Comparison of ENCODE assay signal across 16 mouse cellular contexts in the genomic region with DNA sequence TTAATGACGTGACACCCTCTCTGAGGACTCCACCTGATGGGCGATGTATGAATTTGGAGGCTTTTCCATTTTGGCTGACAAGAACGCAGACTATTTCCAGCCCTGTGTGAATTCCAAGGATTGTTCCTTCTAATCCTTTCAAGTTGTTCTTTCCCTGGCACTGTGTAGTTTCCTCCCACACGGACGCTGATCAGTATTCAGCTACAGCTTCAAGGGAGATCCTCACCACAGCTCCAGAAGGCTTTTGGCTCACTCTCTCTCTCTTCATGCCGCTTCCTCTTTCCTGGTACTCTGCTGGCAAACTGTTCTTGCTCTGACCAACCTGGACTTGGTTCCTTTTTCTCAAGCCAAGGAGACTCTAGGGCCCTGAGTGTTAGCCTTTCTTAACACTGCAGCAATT. TPM values are rescaled to one million over a fixed set of nuclear protein-coding genes. Genes with fewer than 3 reads are reported as not detected.
DNase-seq lines count a peak whose midpoint lies in the region; ATAC-seq and TF ChIP-seq lines count a peak whose summit lies in the region.
"Had no signal": no experiment of that assay in that cellular context is flagged by ENCODE, and none has a peak within 500 bp of the region (broad histone marks: within the 10 kb centered on the region; RNA-seq: fewer than 3 reads in every experiment).

No protein-coding gene starts in this region.

- H3K27me3 ChIP-seq in liver, postnatal 0 days (ENCODE audit: insufficient read depth, low read length) = no peaks in the 10 kb centered on the region

- H3K36me3 ChIP-seq in liver, postnatal 0 days (replicated peaks; ENCODE audit: insufficient read depth, low read length) = no peaks in the 10 kb centered on the region
- H3K36me3 ChIP-seq: hindbrain, embryonic 10.5 days had no signal

- no peak overlapping the region for H3K4me3 ChIP-seq in layer of hippocampus, adult 2 months
- H3K4me3 ChIP-seq in liver, postnatal 0 days (ENCODE audit: low read depth, low read length) = no peak overlapping the region
- H3K4me3 ChIP-seq: hindbrain, embryonic 10.5 days had no signal

- H3K4me2 ChIP-seq in liver, postnatal 0 days (ENCODE audit: low read depth, low read length) = no peak overlapping the region

- no peak overlapping the region for H3K9ac ChIP-seq in liver, postnatal 0 days (replicated peaks)

- TF ChIP-seq POLR2A in brain, embryonic 14.5 days (IDR thresholded peaks at IDR 0.05; ENCODE audit: borderline replicate concordance, extremely low read depth, insufficient read depth, insufficient read length, poor library complexity, severe bottlenecking) = no peak

- TF ChIP-seq EP300 in liver, postnatal 0 days (IDR thresholded peaks at IDR 0.05; ENCODE audit: low read depth) = no peak

- no peaks in the 10 kb centered on the region for H3K9me3 ChIP-seq in liver, postnatal 0 days (ENCODE audit: low read length)
- H3K9me3 ChIP-seq: hindbrain, embryonic 10.5 days had no signal

- 47% methylated on average over 6 of the region's 6 CpGs for WGBS in liver, postnatal 0 days (ENCODE audit: insufficient replicate concordance)

- H3K27ac ChIP-seq in layer of hippocampus, adult 2 months = peak overlapping the region; percentile 36; the same call in 1 of the 2 replicates
- H3K27ac ChIP-seq in liver, postnatal 0 days (ENCODE audit: low read depth) = no peak overlapping the region
- H3K27ac ChIP-seq: hindbrain, embryonic 10.5 days had no signal

- DNase-seq in layer of hippocampus, adult 2 months (ENCODE audit: low spot score in 2 of 2) = peak in 1 of 2 experiments; percentile 77
- DNase-seq in layer of hippocampus, adult 9-10 months (ENCODE audit: low spot score) = no peak
- DNase-seq in brain, embryonic 14.5 days (ENCODE audit: low read depth) = peak; percentile 33
- DNase-seq in frontal cortex, postnatal 36 days (ENCODE audit: low spot score in 2 of 2) = peak; percentile 60 to 80
- peak; percentile 65 to 67 for DNase-seq in right cerebral cortex, adult 2 months (ENCODE audit: low spot score in 2 of 2)
- no peak for DNase-seq in liver, postnatal 0 days
- no peak for DNase-seq in urinary bladder, adult 18-20 months (ENCODE audit: low spot score in 2 of 2)
- DNase-seq: adrenal gland, postnatal 36 days; cerebellum, postnatal 36 days; kidney, adult 18-20 months; liver; thymus, postnatal 4 days had no signal

- TF ChIP-seq CTCF in layer of hippocampus, adult 2 months (conservative IDR thresholded peaks at IDR 0.05) = no peak
- no peak for TF ChIP-seq CTCF in brain, embryonic 14.5 days (IDR thresholded peaks at IDR 0.05; ENCODE audit: borderline replicate concordance, extremely low read depth, insufficient read depth, insufficient read length)
- no peak for TF ChIP-seq CTCF in liver, postnatal 0 days (IDR thresholded peaks at IDR 0.05; ENCODE audit: low read depth)

- ATAC-seq in liver, postnatal 0 days = no peak

- H3K4me1 ChIP-seq in liver, postnatal 0 days (ENCODE audit: insufficient read depth) = no peaks in the 10 kb centered on the region

RNA-seq across cellular contexts. Expression of gene Mael, which starts 5.7 kb away (rescaled TPM):
- not detected for total RNA-seq in layer of hippocampus, adult 2 months (2021)
- polyA plus RNA-seq in brain, embryonic 14.5 days (2012; rRNA removed) = 0.05 and 0.08 TPM in 2 replicates
- polyA plus RNA-seq in liver, postnatal 0 days (2015; fragmentation: Nextera tagmentation; extraction: Ambion mirVana) = not detected in 2 replicates
- total RNA-seq: adrenal gland, postnatal 36 days; heart, adult 8-10 months; monocyte, adult 5-6 weeks had no signal
- polyA plus RNA-seq: lung, embryonic 16.5 days had no signal

RNA-seq across cellular contexts. Expression of gene Ildr2, which starts 9.7 kb away (rescaled TPM):
- 10 to 100 TPM; 71.5 to 73.6 TPM for total RNA-seq in layer of hippocampus, adult 2 months (2021)
- polyA plus RNA-seq in brain, embryonic 14.5 days (2012; rRNA removed) = 4.0 and 7.5 TPM in 2 replicates
- polyA plus RNA-seq in liver, postnatal 0 days (2015; fragmentation: Nextera tagmentation; extraction: Ambion mirVana) = 0.07 TPM in 2 replicates

Comparison
In these comparisons a context has a peak if more than half of its experiments do, and no peak if none do; other contexts are left out.
1. DNase-seq: peak in brain, embryonic 14.5 days (single experiment), frontal cortex, postnatal 36 days (2 of 2) and right cerebral cortex, adult 2 months (2 of 2); none in layer of hippocampus, adult 9-10 months (single experiment), liver, postnatal 0 days (single experiment) and urinary bladder, adult 18-20 months (0 of 2).